Mouse (Mus musculus): ENCODE data around the gene Tap1.
A peak's percentile ranks its signal among the peaks of the same experiment; 100 is the strongest.
"Not testable (repeated sequence)": the region's sequence is repeated elsewhere in the genome, so short reads cannot be mapped to it uniquely, and the experiment has no call there.

Gene Tap1

GRCm38 (mm10) chr17:34232021-34232420, 44.7 kb downstream of the Tap1 start:
- not testable (repeated sequence) for DNase-seq (ENCODE audit: low read depth)

GRCm38 (mm10) chr17:34234926-34235325, 47.6 kb downstream of the Tap1 start:
- DNase-seq (ENCODE audit: low read depth) = peak; percentile 87

- peak; percentile 23 for DNase-seq (ENCODE audit: low read depth)
Measured at GRCm38 (mm10) chr17:34236691-34237090, 49.3 kb downstream of the Tap1 start.

- DNase-seq (ENCODE audit: low read depth) = no peak
Measured at GRCm38 (mm10) chr17:34237741-34238140, 50.4 kb downstream of the Tap1 start.

GRCm38 (mm10) chr17:34238706-34239105, 51.4 kb downstream of the Tap1 start, which contains the start of gene H2-Ob:
TSS of gene H2-Ob (plus strand) at chr17:34238903.
- peak; percentile 53 for DNase-seq (ENCODE audit: low read depth)

GRCm38 (mm10) chr17:34239601-34240041, 52.3 kb downstream of the Tap1 start:
- no peak for DNase-seq (ENCODE audit: low read depth)

- DNase-seq (ENCODE audit: low read depth) = no peak
Measured at GRCm38 (mm10) chr17:34240366-34240765, 53.0 kb downstream of the Tap1 start.

GRCm38 (mm10) chr17:34240916-34241315, 53.6 kb downstream of the Tap1 start:
- no peak for DNase-seq (ENCODE audit: low read depth)

GRCm38 (mm10) chr17:34244656-34245055, 57.3 kb downstream of the Tap1 start:
- no peak for DNase-seq (ENCODE audit: low read depth)

All from NIH3T3 (cell line).